Mouse (Mus musculus) heart, adult 9 months (tissue): ENCODE measurements at regions not wholly inside any gene's neighbourhood (a gene's known extent, or its start where the extent isn't known, plus 50 kb on each side); places are given as distances from the start of the nearest gene placed in this dataset.

Experiments
- DNase-seq, 2 experiments: peaks; one replicate each; pipeline ENCODE4 v3.0.0; 2022; ENCODE audit warnings: low spot score in 2 of 2

DNA sequence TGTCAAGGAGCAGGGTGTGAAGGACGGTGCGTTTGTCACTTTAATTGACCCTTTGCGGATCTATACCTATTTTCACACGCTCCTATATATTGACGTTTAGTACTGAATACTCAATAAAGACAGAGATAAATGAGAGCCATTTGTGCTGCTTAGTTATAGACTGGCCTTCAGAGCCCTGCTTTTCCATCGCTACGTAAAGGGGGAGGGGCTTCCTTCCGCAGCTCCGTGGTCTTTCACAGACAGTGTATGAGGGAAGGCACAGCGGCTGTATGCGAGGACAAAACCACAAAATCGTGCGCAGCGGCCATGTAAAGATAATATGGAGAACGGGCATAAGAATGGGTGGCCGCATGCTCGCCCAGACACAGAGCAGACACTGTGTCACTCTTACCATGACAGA lies 58.4 kb upstream of the Pced1b start:
- no peak for DNase-seq

DNA sequence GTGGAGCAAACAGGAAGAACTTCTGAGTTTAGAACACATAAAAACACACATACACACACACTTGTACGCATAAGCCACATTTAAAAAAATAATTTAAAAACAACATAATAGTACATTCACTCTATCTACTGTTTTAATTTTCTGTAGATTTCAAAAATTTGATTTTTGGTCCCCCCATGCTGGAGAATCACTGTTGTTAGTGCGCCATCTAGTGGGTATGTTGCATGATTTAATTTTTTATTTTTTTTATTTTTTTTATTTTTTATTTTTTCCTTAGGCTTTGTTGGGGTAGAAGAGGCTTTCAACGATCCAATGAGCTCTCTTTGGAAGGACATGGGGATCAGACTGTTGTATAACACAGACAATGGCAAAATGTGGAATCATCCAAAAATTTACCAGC lies 59.1 kb upstream of the Pced1b start:
- no peak for DNase-seq

DNA sequence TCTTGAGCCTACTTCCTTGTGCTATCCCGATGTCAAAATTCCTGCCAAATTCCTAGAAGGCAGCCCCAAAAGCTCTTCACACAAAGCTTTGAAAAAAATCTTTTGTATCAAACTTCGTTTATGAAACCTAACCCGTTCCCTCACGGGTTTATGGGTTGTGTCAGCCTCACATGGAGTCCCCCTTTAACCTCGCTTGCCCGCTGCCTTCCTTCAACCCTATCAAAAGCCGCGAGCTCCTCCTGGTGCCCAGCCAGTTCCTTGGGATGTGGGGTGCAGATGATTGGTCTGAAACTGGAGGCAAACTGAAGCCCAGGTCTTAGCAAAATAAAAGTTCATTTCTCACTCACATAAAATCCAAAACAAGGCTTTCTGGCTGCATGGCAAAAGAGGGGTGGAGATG lies 60.9 kb upstream of the Pced1b start:
- DNase-seq, result no peak

DNA sequence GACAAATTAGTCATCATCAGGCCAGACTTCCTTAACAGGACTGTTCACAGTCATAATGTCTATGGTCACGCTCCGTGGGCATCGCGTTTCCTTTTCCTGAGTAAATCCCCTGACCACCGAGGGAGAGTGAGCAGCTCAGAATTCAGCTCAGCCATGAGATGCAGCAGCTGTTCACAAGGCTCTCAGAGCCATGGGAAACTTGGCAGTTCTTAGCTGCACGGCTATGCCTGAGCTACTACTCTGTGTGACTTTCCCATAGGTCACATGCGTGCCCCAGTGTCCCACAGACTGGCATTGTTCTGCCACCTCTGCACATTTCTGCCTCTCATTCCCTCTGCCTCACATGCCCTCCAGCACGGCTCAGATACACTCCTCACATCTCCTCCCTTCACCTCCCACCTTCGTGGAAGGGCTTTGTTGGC lies 64.3 kb upstream of the Pced1b start:
- peak; percentile 8 to 18 for DNase-seq

- no peak for DNase-seq
Measured at GRCm38 (mm10) chr15:97180970-97181669, 65.8 kb upstream of the Pced1b start.

DNA sequence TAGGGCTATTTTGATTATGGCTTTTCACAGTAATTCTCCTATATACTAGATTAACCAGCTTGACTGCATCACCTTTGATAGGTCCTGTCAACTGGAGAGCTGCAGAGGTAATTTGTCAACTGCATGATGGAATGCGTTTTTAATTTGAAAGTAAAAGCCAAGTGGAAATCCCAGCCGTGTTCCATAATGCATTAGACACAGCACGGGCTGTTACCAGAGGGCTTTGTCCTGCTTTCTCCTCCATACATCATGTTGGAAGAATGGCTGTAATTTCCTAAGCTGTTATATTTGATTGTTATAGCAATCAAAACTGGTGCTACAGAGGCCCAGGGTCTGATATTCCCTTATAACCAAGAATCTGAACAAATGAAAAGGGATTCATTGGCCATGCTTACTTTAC lies 68.6 kb upstream of the Pced1b start:
- no peak for DNase-seq

DNA sequence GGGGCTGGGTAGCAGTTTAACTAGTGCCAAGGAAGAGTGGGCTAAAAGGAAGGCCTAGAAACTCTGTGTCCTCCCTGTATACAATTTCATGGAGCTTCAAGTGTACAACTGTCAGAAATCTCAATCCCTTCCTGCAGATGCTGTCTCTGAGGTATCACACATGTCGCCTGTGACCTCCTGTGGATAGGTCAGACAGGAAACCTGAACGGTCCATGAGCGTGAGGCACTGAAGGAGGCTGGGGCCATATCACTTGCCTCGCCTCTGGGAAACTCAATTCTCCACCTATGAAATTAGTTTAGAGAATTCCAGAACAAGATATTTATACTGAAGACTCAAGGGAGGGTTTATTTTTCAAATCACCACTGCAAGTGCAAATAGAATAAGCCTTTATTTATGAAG lies 69.1 kb upstream of the Pced1b start:
- no peak for DNase-seq

GRCm38 (mm10) chr15:97174989-97175388 lies 71.9 kb upstream of the Pced1b start:
- DNase-seq, result peak in 1 of 2 experiments; percentile 14

DNA sequence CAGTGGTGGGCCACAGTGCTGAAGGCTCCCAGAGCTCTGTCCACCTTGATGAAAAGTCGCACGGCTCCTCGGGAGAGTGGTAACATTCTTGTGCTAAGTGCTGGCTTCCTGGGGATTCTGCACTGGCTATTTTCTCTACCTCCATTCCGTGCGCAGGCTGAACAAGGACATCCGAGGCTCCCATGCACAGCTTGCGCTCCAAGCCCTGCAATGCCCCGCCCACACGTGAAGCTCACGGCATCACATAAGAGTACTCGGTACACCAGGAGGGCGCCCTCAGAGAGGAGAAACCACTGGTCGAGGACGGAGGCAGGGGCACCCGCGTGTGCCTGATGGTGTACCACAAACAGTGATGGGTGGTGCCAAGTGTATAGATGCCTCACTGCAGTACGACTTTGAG lies 73.7 kb upstream of the Pced1b start:
- DNase-seq, result no peak

GRCm38 (mm10) chr15:97170074-97170473 lies 76.8 kb upstream of the Pced1b start:
- DNase-seq, result peak; percentile 76 to 77

- DNase-seq, result no peak
Measured at GRCm38 (mm10) chr15:97169381-97169780, 77.5 kb upstream of the Pced1b start.

DNA sequence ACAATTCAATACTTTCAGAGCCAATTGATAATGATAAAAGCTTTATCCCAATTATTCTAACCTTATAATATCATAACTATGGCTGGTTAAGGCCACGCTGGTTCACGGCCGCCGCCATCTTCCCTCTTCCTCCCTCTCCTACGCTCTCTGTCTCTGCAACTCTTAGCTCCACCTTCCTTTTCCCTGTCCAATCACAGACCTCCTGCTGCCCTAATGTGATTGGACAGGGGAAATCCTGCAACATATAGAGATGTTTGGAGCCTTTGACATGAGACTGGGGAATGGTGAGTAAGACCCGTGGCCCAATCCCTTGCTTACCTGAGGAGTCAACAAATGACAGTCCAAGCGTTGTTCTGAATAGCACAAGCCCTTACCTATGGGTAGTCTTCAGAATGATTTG lies 79.8 kb upstream of the Pced1b start:
- DNase-seq, result no peak

DNA sequence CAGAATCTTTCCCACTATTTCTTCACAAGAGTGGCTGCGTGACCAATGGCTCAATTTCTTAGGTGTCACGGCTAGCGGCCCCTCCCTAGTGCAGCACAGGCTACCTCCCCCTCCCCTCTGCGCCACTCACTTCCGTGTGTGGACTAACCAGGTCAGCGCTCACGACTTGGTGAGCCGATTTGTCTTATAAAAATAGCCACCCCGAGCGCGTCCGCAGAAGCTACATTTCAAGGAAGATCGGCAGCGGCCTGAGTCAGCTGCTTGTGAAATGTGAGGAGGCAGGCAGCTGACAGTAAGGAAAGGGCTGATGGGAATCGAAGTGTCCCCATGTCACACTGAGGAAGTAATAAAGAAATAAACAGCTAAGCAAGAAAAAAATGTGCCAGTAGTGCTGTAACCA lies 82.3 kb upstream of the Pced1b start:
- peak in 1 of 2 experiments; percentile 7 for DNase-seq

DNA sequence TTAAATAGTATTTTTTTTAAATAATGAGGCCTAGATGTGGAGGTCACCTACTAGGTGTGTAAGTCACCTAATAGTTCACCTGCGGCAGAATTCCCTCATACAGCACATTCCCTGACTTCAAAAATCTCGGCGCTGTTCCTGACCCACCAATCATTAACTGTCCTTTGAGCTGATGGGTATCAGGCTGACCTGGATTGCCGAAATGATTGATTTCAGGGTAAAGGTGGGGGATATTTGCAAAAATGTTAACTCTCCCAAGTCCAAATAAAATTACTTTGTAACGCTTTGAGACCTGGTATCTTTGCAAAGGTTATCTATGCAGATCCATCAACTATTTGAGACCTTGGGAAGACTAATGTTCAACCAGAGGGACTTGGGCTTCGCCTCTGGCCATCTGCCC lies 82.9 kb upstream of the Pced1b start:
- no peak for DNase-seq

GRCm38 (mm10) chr15:97163090-97163489 lies 83.8 kb upstream of the Pced1b start:
- DNase-seq, result no peak

DNA sequence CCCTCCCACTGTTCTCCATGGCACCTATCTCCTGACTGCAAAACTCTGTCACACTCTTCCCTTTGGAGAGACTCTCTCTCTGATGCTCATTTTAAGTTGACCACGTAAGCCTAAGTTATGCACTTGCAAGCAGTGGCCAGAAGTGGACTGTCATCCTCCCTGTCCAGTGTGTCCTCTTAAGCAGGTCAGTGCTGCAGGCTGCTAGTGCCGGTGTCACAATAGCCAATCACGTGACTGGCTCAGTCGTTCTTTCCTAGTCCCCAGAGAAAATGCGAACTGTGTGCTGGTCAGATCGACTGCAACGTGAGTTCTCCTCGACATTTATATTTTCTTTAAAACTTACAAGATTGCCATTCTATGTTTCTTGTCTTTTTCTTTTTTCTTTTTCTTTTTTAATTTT lies 84.6 kb upstream of the Pced1b start:
- no peak for DNase-seq

DNA sequence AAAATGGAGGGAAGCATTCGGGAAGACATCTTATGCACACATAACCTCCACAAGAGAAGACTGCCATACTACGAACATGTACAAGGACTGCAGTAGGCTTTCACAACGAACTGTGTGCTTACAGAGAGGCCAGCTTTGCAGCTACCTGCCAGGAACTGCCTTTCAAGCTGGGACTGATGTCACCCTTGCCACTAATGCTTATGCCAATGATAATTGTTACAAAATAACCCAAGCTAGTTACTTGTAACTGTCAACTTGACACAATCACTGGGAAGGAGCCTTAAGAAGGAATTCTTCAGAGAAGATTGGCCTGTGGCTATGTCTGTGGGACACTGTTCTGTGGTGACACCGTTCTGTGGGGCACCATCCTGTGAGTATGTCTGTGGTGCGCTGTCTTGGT lies 85.4 kb upstream of the Pced1b start:
- no peak for DNase-seq

GRCm38 (mm10) chr15:97152354-97152753 lies 94.6 kb upstream of the Pced1b start:
- DNase-seq, result no peak

DNA sequence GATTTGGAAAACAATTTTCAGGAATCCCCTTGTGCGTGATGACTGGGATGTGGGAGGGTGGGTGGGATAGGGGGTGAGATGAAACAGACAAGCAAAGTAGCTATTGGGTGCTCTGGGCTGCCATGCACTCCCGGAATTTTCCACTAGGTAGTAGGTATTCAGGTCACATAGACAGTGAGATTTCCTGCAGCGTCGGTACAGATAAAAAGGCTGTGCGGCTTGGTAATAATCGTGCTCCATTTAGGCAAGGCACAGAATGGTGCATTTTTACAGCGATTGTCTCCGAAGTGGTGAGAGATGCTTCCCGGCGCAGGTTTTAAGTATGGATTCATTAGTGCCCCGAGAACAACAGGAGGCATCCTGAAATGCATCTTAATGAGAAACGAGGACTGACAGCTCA lies 95.1 kb upstream of the Pced1b start:
- DNase-seq, result no peak

GRCm38 (mm10) chr15:97150983-97151735 lies 95.4 kb upstream of the Slc38a4 start:
- no peak for DNase-seq

GRCm38 (mm10) chr15:97141958-97142357 lies 86.2 kb upstream of the Slc38a4 start:
- DNase-seq, result no peak

DNA sequence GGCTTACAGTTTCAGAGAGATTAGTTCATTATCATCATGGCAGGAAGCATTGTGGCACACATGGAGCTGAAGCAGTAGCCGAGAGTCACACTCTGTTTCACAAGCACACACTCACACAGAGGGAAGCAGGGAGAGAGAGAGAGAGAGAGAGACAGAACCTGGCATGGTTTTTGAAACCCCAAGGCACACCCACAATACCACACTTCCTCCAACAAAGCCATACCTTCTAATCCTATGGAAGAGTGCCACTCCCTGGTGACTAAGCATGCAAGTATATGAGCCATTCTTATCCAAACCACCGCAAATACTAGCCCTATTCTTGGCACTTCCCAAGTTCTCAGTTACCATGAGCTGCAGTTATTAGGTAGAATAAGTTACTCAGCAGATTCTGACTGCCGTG lies 82.5 kb upstream of the Slc38a4 start:
- DNase-seq, result no peak

DNA sequence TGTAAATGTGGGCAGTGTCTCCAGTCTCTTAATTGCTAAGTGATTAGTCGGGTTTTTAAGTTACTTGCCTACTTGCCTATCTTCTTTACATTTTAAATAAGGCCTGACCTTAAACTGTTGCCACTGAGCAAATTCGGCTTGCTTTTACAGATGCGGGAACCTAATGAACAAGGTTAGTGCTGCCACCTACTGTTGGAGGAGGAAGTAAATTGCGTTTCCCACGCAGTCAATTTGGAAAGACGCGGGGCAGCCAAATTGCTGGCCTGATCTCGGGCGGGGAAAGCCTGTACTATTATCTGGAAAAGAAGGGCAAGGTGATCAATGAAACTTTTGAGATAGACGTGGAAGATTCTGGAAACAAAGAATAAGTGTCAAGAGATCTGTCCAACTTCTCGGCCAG lies 79.5 kb upstream of the Slc38a4 start:
- DNase-seq, result peak; percentile 10 to 57

DNA sequence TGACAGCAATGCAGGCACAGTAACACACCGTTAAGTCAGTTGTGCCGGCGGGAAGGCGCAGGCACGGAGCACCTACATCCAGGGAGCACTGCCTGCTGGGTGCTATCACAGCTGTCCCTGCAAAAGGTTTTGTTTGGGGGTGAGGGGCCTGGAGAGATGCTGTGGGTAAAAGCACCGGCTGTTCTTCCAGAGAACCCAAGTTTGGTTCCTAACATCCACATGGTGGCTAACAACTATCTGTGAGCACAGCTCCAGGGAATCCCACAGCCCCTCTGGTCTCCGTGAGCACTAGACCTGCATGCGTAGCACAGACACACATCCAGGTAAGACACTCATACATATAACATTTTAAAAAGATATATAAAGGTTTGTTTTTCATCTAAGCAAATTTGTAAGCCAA lies 72.0 kb upstream of the Slc38a4 start:
- no peak for DNase-seq
